Mouse (Mus musculus): ENCODE data around the gene Pla2g2d. TPM values are rescaled to one million over a fixed set of nuclear protein-coding genes. Genes with fewer than 3 reads are reported as not detected.
"Not testable (repeated sequence)": the region's sequence is repeated elsewhere in the genome, so short reads cannot be mapped to it uniquely, and the experiment has no call there.

Pla2g2d gene
- total and polyA plus RNA-seq, 2 experiments from 2014 or later: not detected

DNA sequence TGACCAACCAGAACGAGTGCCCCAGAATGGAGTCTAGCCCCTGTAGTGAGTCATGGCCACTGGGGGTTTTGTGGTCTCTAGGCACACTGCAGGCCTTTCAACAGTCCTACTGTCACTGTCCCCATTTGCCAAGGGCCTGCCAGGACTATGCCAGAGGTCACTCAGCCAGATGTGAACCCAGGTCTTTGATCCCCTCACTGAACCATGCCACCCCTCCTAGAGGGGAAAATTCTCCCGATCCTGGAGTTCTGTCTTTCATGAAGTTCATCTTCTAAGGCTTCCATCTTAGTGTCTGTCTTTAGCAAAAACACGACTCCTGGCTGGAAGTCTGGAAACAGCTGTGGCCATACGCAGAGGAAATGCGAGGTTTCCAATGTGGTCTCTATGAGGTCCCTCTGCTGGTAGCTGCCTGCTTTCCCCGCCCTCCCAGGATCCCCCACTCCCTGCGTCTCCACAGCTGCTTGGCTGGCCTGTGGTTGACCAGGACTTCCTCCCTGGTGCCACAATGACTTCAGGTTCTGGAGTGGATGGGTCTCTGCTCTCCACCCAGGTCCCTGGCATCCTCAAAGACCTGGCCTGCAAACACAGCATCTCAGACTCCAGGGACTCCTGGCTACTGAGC is 31.5 kb downstream of the Pla2g2d start:
- no peak overlapping the region for H3K27ac ChIP-seq (ENCODE audit: low read depth)
- no peak overlapping the region for H3K4me3 ChIP-seq (ENCODE audit: low read depth, low read length)
- no peak overlapping the region for H3K9ac ChIP-seq (replicated peaks; ENCODE audit: low read depth, low read length)
- ATAC-seq (ENCODE audit: insufficient read depth, low read depth) (0 out of 2 replicates have a peak, but pooled peaks have one; percentile 39), DNase-seq (ENCODE audit: low spot score) (no peak)
- H3K36me3 ChIP-seq (replicated peaks; ENCODE audit: control insufficient read depth, insufficient read depth, low read length): no peaks in the 10 kb centered on the region
- H3K27me3 ChIP-seq (ENCODE audit: control insufficient read depth, insufficient read depth, low read length): peaks cover 38% of the 10 kb centered on the region
- H3K9me3 ChIP-seq (replicated peaks; ENCODE audit: control insufficient read depth, low read length): no peaks in the 10 kb centered on the region
- no peaks in the 10 kb centered on the region for H3K4me1 ChIP-seq (ENCODE audit: control insufficient read depth, insufficient read depth)
- 56% methylated on average over 7 of the region's 7 CpGs for WGBS
- TF ChIP-seq EP300 (IDR thresholded peaks at IDR 0.05; ENCODE audit: low read depth) (no peak), CTCF (IDR thresholded peaks at IDR 0.05; ENCODE audit: low read depth) (no peak)
- no peak overlapping the region for H3K4me2 ChIP-seq (ENCODE audit: low read depth, low read length)

GRCm38 (mm10) chr4:138816166-138816565 is 40.6 kb downstream of the Pla2g2d start:
- 81% methylated on average over 9 of the region's 9 CpGs for WGBS
- Histone ChIP-seq H3K9ac (replicated peaks; ENCODE audit: low read depth, low read length) (no peak overlapping the region), H3K4me2 (ENCODE audit: low read depth, low read length) (no peak overlapping the region), H3K9me3 (replicated peaks; ENCODE audit: control insufficient read depth, low read length) (no peaks in the 10 kb centered on the region), H3K27me3 (ENCODE audit: control insufficient read depth, insufficient read depth, low read length) (peaks cover 63% of the 10 kb centered on the region), H3K4me1 (ENCODE audit: control insufficient read depth, insufficient read depth) (peaks cover 12% of the 10 kb centered on the region; the same call in 1 of the 2 replicates), H3K4me3 (ENCODE audit: low read depth, low read length) (no peak overlapping the region), H3K27ac (ENCODE audit: low read depth) (no peak overlapping the region), H3K36me3 (replicated peaks; ENCODE audit: control insufficient read depth, insufficient read depth, low read length) (no peaks in the 10 kb centered on the region)
- DNase-seq (ENCODE audit: low spot score) (no peak), ATAC-seq (ENCODE audit: insufficient read depth, low read depth) (no peak)
- TF ChIP-seq CTCF (IDR thresholded peaks at IDR 0.05; ENCODE audit: low read depth) (no peak), EP300 (IDR thresholded peaks at IDR 0.05; ENCODE audit: low read depth) (no peak)

DNA sequence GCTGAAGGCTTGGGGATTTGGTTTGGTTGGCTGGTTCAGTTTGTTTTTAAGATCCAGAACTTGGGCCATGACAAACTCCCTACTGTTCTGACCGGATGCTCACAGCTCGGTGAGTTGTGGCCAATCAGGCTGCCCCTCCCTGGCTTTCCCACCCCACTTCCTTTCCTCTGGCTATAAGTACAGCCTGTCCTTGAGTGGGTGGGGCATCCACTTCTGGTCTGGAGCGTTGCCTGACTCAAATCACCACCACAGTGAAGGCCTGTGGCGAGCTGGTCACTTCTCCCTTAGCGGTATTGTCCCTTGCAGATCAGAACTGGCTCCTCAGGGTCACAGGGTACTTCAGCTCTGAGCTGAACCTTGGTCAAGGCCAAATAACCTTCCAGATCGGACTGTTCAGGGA is 42.2 kb downstream of the Pla2g2d start:
- no peak overlapping the region for H3K9ac ChIP-seq (replicated peaks; ENCODE audit: low read depth, low read length)
- 55% methylated on average over 6 of the region's 6 CpGs for WGBS

GRCm38 (mm10) chr4:138819101-138819500 is 43.6 kb downstream of the Pla2g2d start:
- peaks cover 12% of the 10 kb centered on the region; the same call in 1 of the 2 replicates for H3K4me1 ChIP-seq (ENCODE audit: control insufficient read depth, insufficient read depth)
- DNase-seq (ENCODE audit: low spot score) (peak; percentile 71), ATAC-seq (ENCODE audit: insufficient read depth, low read depth) (peak; percentile 91)
- H3K36me3 ChIP-seq (replicated peaks; ENCODE audit: control insufficient read depth, insufficient read depth, low read length): no peaks in the 10 kb centered on the region
- H3K4me2 ChIP-seq (ENCODE audit: low read depth, low read length): no peak overlapping the region
- no peak overlapping the region for H3K27ac ChIP-seq (ENCODE audit: low read depth)
- H3K4me3 ChIP-seq (ENCODE audit: low read depth, low read length): no peak overlapping the region
- WGBS: 29% methylated on average over 8 of the region's 8 CpGs
- no peak overlapping the region for H3K9ac ChIP-seq (replicated peaks; ENCODE audit: low read depth, low read length)
- TF ChIP-seq EP300 (IDR thresholded peaks at IDR 0.05; ENCODE audit: low read depth) (no peak), CTCF (IDR thresholded peaks at IDR 0.05; ENCODE audit: low read depth) (no peak)
- peaks cover 43% of the 10 kb centered on the region for H3K27me3 ChIP-seq (ENCODE audit: control insufficient read depth, insufficient read depth, low read length)
- peaks cover 5% of the 10 kb centered on the region; the same call in 1 of the 2 replicates for H3K9me3 ChIP-seq (replicated peaks; ENCODE audit: control insufficient read depth, low read length)

More for the DNA sequence above, 42.2 kb downstream of the Pla2g2d start:
- Histone ChIP-seq H3K27ac (ENCODE audit: low read depth) (no peak overlapping the region), H3K27me3 (ENCODE audit: control insufficient read depth, insufficient read depth, low read length) (peaks cover 52% of the 10 kb centered on the region), H3K4me1 (ENCODE audit: control insufficient read depth, insufficient read depth) (peaks cover 12% of the 10 kb centered on the region; the same call in 1 of the 2 replicates), H3K36me3 (replicated peaks; ENCODE audit: control insufficient read depth, insufficient read depth, low read length) (no peaks in the 10 kb centered on the region), H3K4me3 (ENCODE audit: low read depth, low read length) (no peak overlapping the region), H3K4me2 (ENCODE audit: low read depth, low read length) (no peak overlapping the region), H3K9me3 (replicated peaks; ENCODE audit: control insufficient read depth, low read length) (0 out of 2 replicates have a peak, but pooled peaks cover 5% of the 10 kb centered on the region)
- no peak for TF ChIP-seq EP300 (IDR thresholded peaks at IDR 0.05; ENCODE audit: low read depth)
- TF ChIP-seq CTCF (IDR thresholded peaks at IDR 0.05; ENCODE audit: low read depth): no peak
- DNase-seq (ENCODE audit: low spot score) (no peak), ATAC-seq (ENCODE audit: insufficient read depth, low read depth) (peak; percentile 30; the same call in 1 of the 2 replicates)

- H3K9me3 ChIP-seq (replicated peaks; ENCODE audit: control insufficient read depth, low read length): peaks cover 5% of the 10 kb centered on the region; the same call in 1 of the 2 replicates
- peaks cover 25% of the 10 kb centered on the region for H3K27me3 ChIP-seq (ENCODE audit: control insufficient read depth, insufficient read depth, low read length)
- ATAC-seq (ENCODE audit: insufficient read depth, low read depth) (no peak), DNase-seq (ENCODE audit: low spot score) (no peak)
- TF ChIP-seq EP300 (IDR thresholded peaks at IDR 0.05; ENCODE audit: low read depth): no peak
- TF ChIP-seq CTCF (IDR thresholded peaks at IDR 0.05; ENCODE audit: low read depth): no peak
- 84% methylated on average over 2 of the region's 2 CpGs for WGBS
- H3K4me3 ChIP-seq (ENCODE audit: low read depth, low read length): no peak overlapping the region
- no peak overlapping the region for H3K9ac ChIP-seq (replicated peaks; ENCODE audit: low read depth, low read length)
- H3K36me3 ChIP-seq (replicated peaks; ENCODE audit: control insufficient read depth, insufficient read depth, low read length): no peaks in the 10 kb centered on the region
- H3K27ac ChIP-seq (ENCODE audit: low read depth): no peak overlapping the region
- H3K4me1 ChIP-seq (ENCODE audit: control insufficient read depth, insufficient read depth): peaks cover 16% of the 10 kb centered on the region; the same call in 1 of the 2 replicates
- no peak overlapping the region for H3K4me2 ChIP-seq (ENCODE audit: low read depth, low read length)
Observed at GRCm38 (mm10) chr4:138821036-138821435, 45.5 kb downstream of the Pla2g2d start.

GRCm38 (mm10) chr4:138824161-138824560 is 48.6 kb downstream of the Pla2g2d start:
- not testable (repeated sequence) for H3K9ac ChIP-seq (replicated peaks; ENCODE audit: low read depth, low read length); H3K9me3 ChIP-seq (replicated peaks; ENCODE audit: control insufficient read depth, low read length); H3K4me1 ChIP-seq (ENCODE audit: control insufficient read depth, insufficient read depth); H3K4me3 ChIP-seq (ENCODE audit: low read depth, low read length); ATAC-seq (ENCODE audit: insufficient read depth, low read depth); DNase-seq (ENCODE audit: low spot score); H3K36me3 ChIP-seq (replicated peaks; ENCODE audit: control insufficient read depth, insufficient read depth, low read length); H3K27ac ChIP-seq (ENCODE audit: low read depth); H3K4me2 ChIP-seq (ENCODE audit: low read depth, low read length)
- H3K27me3 ChIP-seq (ENCODE audit: control insufficient read depth, insufficient read depth, low read length): peaks cover 52% of the 10 kb centered on the region
- 59% methylated on average over 2 of the region's 2 CpGs for WGBS
